Mouse (Mus musculus) right cerebral cortex, postnatal 14 days (tissue): Measurements from ENCODE around the gene Plg.

Source experiments
- DNase-seq: peaks from one replicate; pipeline ENCODE4 v3.0.0; 2022

The Plg gene

DNA sequence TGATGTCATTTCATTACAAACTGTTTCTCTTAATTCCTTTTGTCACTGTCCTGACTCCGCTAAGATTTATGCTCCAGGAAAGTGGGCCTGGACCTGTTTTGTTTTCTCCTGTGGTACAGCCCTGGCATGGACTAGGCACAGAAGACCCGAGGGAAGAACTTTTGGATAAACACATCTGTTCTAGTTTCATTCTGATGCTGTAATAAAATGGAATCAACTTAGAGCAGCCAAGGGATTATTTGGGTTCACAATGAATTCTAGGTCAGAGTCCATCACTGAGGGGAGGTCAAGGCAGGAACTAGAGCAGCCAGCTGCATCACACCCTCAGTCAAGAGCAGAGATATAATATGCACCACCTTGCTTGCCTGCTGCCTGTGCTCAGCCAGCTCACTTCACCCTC lies 9.4 kb downstream of the Plg start:
- no peak for DNase-seq

- no peak for DNase-seq
Measured at GRCm38 (mm10) chr17:12388239-12388638, 9.8 kb downstream of the Plg start.

GRCm38 (mm10) chr17:12396163-12396677 lies 17.8 kb downstream of the Plg start:
- no peak for DNase-seq

DNA sequence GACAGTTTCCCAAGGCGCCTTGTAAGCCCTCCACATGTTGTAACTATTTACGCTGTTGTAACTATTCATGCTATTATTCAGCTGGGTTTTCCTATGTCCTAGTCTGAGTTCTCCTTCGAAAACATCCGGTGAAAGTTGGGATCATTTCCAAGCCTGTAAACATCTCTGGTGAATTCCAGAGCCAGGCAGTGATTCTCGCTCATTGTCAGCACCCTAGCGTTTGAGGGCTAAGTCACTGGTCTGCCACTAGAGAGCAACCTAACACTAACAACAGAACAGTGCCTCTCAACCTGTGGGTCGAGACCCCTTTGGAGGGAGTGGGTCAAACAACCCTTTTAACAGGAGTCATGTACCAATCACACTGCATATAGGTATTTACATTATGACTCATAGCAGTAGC lies 25.0 kb downstream of the Plg start:
- no peak for DNase-seq

GRCm38 (mm10) chr17:12409346-12409944 lies 31.0 kb downstream of the Plg start:
- no peak for DNase-seq

GRCm38 (mm10) chr17:12412181-12412890 lies 33.9 kb downstream of the Plg start:
- no peak for DNase-seq

DNA sequence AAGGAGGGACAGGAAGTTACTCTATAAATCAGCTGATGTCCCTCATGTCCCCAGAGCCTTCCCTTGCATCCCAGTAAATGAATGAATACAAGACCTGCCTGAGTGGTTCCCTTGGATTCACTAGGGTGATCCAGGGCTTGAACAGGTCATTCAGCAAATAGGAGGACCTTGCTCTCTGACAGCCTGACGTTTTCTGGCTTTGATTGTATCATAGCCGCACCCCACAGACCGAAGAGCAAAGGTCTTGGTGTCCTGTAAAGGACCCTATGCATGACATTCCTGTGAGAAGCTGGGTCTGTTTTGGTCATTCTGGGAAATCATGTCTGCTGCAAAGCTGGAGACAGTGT lies 34.5 kb downstream of the Plg start:
- DNase-seq, result no peak

- DNase-seq, result no peak
Measured at GRCm38 (mm10) chr17:12415031-12415735, 36.8 kb downstream of the Plg start.

DNA sequence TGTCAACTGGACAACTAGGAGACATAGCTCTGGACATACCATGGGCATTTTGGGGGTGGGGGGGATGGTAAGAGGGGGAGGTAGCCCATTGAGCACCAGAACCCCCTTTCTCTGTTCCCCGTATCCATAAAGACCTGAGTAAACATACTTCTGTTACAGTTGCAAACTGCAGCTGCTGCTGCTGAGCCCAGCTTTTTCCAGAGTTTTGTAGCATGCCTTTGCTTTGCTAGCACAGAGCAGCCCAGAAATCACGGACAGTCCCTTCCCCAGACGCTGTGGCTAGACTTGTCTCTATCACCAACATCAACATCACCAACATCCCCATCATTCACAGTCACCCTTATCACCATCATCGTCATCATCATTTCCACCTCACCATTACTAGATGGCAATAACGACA lies 37.3 kb downstream of the Plg start:
- no peak for DNase-seq

- peak; percentile 82 for DNase-seq
Measured at GRCm38 (mm10) chr17:12416250-12416895, 38.0 kb downstream of the Plg start.

- no peak for DNase-seq
Measured at GRCm38 (mm10) chr17:12419491-12420079, 41.2 kb downstream of the Plg start.

DNA sequence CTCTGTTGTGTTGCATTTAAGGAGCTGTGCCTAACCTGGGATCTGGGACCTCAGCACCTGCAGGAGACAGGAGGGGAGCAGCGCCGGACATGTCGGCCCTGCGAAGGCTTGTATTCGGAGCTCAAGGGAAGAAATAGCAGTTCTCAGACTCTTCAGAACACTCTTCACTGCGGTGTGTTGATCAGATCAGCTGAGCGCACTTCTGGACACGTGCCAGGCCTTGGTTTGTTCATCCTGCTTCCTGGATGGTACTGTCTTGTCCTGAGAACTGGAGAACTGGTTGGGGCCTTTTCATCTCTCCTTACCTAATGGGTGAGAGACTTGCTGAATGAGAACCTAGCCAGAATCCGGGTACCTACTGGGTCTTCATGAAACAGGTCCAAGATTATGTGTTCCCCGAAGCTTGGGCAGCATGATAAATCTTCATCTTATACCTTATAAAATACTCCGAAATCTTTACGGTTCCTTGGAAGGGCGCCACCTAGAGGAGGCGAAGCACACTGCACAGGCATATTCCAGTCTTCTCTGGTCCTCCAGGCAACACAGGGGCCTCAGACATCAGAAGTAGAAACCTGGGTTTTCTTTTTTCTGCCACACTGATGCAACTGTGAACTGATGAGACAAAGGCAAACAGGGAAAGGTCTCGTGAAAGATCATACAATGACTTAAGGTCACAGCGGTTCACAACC lies 42.6 kb downstream of the Plg start:
- peak; percentile 53 for DNase-seq

GRCm38 (mm10) chr17:12422143-12422542 lies 43.7 kb downstream of the Plg start:
- no peak for DNase-seq

GRCm38 (mm10) chr17:12427156-12427555 lies 48.7 kb downstream of the Plg start:
- no peak for DNase-seq

GRCm38 (mm10) chr17:12428369-12428768 lies 50.0 kb downstream of the Plg start:
- no peak for DNase-seq

DNA sequence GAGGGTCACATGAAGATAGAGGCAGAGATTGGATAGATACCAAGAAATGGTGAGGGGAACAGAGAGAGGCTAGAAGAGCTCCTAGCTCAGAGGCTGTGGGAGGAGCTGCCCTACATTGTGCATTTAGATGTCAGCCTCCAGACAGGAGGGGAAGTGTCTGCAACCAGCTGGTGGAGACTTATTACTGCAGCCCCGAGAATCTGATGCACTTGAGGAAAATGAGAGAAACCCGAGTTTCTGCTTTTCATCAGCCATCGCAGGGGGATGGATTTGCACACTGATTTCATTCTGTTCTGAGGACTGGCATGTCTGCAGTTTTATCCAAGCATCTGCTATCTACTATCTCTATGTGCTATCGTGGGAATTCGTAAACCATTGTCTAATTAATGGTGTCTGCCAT lies 53.3 kb downstream of the Plg start:
- no peak for DNase-seq

DNA sequence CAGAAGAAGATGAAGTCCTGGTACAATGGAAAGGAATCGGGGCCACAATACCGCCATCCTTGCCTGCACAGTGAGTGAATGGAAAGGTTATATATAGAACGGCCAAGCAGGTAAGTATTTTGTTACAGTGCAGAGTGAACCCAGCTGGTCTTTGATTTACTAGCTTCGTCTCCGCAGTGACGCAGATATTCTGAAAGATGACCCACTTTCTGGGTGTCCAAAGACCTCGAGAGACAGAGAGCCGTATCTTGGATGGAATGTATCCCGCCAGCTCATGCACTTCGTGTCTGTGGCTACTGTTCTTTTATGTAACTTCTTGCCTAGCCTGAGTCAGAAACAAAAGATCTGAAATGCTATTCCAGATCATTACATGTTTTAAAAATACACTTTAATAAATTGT lies 59.4 kb downstream of the Plg start:
- DNase-seq, result no peak

GRCm38 (mm10) chr17:12444561-12444960 lies 66.2 kb downstream of the Plg start:
- DNase-seq, result no peak

DNA sequence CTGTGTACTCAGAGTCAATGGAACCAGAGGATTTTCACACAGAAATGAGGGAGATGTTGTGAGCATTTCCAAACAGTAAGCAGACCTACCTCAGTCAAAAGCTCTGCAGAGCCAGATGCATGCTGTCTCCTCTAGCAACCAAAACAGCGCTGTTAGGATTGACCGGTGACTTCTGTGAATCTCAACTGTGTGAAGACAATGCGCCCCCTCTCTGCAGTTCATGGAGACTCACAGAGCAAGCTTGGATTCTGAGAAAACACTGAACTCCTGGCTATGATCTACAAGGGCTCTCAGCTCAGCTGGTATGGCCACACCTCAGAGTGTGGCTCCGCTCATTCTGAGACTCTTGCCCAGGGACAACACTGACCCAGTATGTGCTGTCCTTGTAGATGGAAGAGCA lies 72.8 kb downstream of the Plg start:
- no peak for DNase-seq

DNA sequence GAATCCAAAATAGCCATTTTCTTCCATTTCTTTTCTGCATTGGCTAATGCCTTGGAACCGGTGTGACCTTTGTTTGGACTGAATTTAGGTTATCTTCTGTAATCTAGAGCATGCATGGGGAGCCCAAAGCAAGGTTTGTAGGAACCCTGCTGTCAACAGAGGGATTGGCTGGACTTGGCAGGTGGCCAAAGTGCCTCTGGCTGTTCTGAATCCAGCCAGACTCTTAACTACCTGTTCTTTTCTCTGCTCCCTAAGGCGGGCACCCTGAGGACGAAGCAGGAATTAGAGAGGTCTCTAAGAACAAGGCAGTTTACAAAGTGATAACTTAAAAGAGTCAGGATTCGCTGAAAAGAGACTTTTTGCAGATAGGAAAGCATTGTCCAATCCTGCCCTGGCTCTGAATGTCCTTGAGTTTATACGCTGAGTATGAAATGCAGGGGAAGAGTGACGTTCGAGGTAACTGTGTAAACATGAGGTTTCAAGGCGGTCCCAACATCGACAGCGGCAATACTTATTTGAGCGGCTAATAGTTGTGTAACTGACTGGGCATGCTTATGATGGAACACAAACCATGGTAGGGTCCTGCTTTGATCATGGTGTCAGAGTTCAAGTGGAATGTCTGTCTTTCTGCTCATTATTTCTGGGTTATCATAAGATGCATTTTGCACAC lies 74.6 kb downstream of the Plg start:
- no peak for DNase-seq

GRCm38 (mm10) chr17:12453691-12454090 lies 75.3 kb downstream of the Plg start:
- no peak for DNase-seq
